Mouse (Mus musculus) limb, embryonic 12.5 days (tissue): Measurements from ENCODE around the gene Abhd17a. TPM values are rescaled to one million over a fixed set of nuclear protein-coding genes. Genes with fewer than 3 reads are reported as not detected.

Experiments used
- ATAC-seq: fragments of 200-750 bp; cut with Nextera tagmentation; 2 replicates; pipeline ENCODE4 v1.8.0; 2017; ENCODE audit warnings: low read depth, moderate TSS enrichment; ENCODE audit not compliant: insufficient number of reproducible peaks, insufficient read depth, low FRiP score, low TSS enrichment
- H3K27ac ChIP-seq: fragments of 300-500 bp; sonication (generic); 2 replicates; pipeline ENCODE4 v1.5.1; 2016; ENCODE audit warnings: mild to moderate bottlenecking, moderate library complexity
- H3K27me3 ChIP-seq: fragments of 300-500 bp; sonication (generic); 2 replicates; pipeline ENCODE4 v1.6.1; 2016; ENCODE audit warnings: mild to moderate bottlenecking, moderate library complexity
- H3K36me3 ChIP-seq: fragments of 300-500 bp; sonication (generic); 2 replicates; pipeline ENCODE4 v1.6.1; 2016; ENCODE audit warnings: mild to moderate bottlenecking, moderate library complexity
- H3K4me1 ChIP-seq: fragments of 300-500 bp; sonication (generic); replicated peaks from 2 replicates; pipeline ENCODE4 v1.6.1; 2016
- H3K4me2 ChIP-seq: fragments of 300-500 bp; sonication (generic); 2 replicates; pipeline ENCODE4 v1.6.1; 2016; ENCODE audit warnings: mild to moderate bottlenecking, moderate library complexity
- H3K4me3 ChIP-seq: fragments of 300-500 bp; sonication (generic); replicated peaks from 2 replicates; pipeline ENCODE4 v1.5.1; 2016; ENCODE audit warnings: mild to moderate bottlenecking
- H3K9ac ChIP-seq: fragments of 300-500 bp; sonication (generic); replicated peaks from 2 replicates; pipeline ENCODE4 v1.6.1; 2016; ENCODE audit warnings: mild to moderate bottlenecking, moderate library complexity
- H3K9me3 ChIP-seq: fragments of 300-500 bp; sonication (generic); 2 replicates; pipeline ENCODE4 v1.6.1; 2016; ENCODE audit warnings: mild to moderate bottlenecking, moderate library complexity
- WGBS: fragments of 180-500 bp; shearing (Covaris S2); methylation state at CpG from one replicate; pipeline ENCODE4 v1.1.7; 2016; 5-methylcytosine and 5-hydroxymethylcytosine counted together
- polyA plus RNA-seq: library from polyadenylated mRNA; unstranded; fragments of >200 nt; fragmentation: Nextera tagmentation; extraction: Ambion mirVana; gene quantifications from 2 replicates; pipeline ENCODE4 v1.2.1, GENCODE M21; 2016

Abhd17a gene
- 108 and 110 TPM in 2 replicates for polyA plus RNA-seq

- WGBS: under 1% methylated on average over 71 of the region's 73 CpGs
- ATAC-seq: peak; percentile 94
- H3K27ac ChIP-seq: peak within 1 kb of the TSS; percentile 62; the same call in 1 of the 2 replicates
- H3K4me1 ChIP-seq: peaks cover 23% of the 10 kb centered on the region
- H3K36me3 ChIP-seq: peaks cover 19% of the 10 kb centered on the region
- peak within 1 kb of the TSS; percentile 99 for H3K4me2 ChIP-seq
- H3K9me3 ChIP-seq: no peaks in the 10 kb centered on the region
- no peaks in the 10 kb centered on the region for H3K27me3 ChIP-seq
- peak within 1 kb of the TSS; percentile 86 for H3K9ac ChIP-seq
- H3K4me3 ChIP-seq: peak within 1 kb of the TSS; percentile 92
These were observed at the start of gene Abhd17a for GRCm38 (mm10) chr10:80589879-80590854. Gene Abhd17a (minus strand): TSS chr10:80590341.

GRCm38 (mm10) chr10:80635345-80635744, 45.2 kb upstream of the Abhd17a start:
- no peak for ATAC-seq
- Histone ChIP-seq H3K4me1 (no peaks in the 10 kb centered on the region), H3K36me3 (peaks cover 92% of the 10 kb centered on the region), H3K9ac (no peak overlapping the region), H3K27ac (no peak overlapping the region), H3K9me3 (no peaks in the 10 kb centered on the region), H3K4me2 (no peak overlapping the region), H3K27me3 (no peaks in the 10 kb centered on the region), H3K4me3 (no peak overlapping the region)
- WGBS: 86% methylated on average over 6 of the region's 6 CpGs

GRCm38 (mm10) chr10:80628925-80629324, 38.8 kb upstream of the Abhd17a start:
- H3K9ac ChIP-seq: no peak overlapping the region
- H3K4me3 ChIP-seq: no peak overlapping the region
- no peak for ATAC-seq
- H3K9me3 ChIP-seq: no peaks in the 10 kb centered on the region
- peaks cover 58% of the 10 kb centered on the region for H3K36me3 ChIP-seq
- no peak overlapping the region for H3K27ac ChIP-seq
- H3K4me2 ChIP-seq: no peak overlapping the region
- no peaks in the 10 kb centered on the region for H3K27me3 ChIP-seq
- 89% methylated on average over 9 of the region's 9 CpGs for WGBS
- peaks cover 26% of the 10 kb centered on the region for H3K4me1 ChIP-seq

DNA sequence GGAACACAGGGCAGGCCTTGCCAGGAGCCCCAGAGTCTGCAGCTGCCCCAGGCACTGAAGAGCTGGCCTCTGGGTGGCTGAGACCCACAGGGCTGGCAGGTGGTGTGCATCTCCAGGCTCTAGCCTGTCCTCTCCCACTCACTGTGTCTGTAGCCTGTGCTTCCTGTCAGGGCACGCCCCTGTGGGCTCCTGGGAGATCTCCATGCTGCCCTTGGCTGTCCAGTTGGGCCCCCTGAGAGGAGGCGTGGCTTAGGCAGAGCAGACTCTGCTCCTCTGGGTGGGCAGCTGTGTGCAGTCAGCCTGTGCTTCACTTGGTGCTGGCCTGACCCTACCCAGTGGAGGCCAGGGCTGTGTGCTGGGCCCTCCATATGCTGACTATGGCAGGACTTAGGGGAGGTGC, 37.5 kb upstream of the Abhd17a start:
- WGBS: 49% methylated on average over 2 of the region's 2 CpGs
- H3K4me3 ChIP-seq: no peak overlapping the region
- no peak overlapping the region for H3K4me2 ChIP-seq
- H3K36me3 ChIP-seq: peaks cover 52% of the 10 kb centered on the region
- H3K9me3 ChIP-seq: no peaks in the 10 kb centered on the region
- no peak overlapping the region; the same call in 1 of the 2 replicates for H3K9ac ChIP-seq
- peaks cover 33% of the 10 kb centered on the region for H3K4me1 ChIP-seq
- no peaks in the 10 kb centered on the region for H3K27me3 ChIP-seq
- no peak for ATAC-seq
- H3K27ac ChIP-seq: no peak overlapping the region

DNA sequence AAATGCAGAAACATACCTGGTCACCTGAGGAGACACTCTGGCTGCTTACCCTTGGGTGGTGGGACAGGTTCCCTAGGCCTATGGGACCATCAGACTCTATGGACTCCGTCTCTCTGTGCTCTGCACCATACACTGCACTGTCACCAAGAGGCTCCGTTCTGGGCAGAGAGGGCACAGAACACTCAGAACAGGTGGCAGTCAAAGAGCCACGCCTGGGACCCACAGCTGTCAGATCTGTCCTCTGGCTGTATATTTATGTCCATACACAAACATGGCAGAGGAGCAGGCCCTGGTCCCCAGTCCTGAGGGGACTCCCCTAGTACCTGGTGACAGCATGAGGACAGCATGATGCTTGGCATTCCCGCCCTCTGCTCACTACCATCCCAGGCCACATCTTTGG, 35.6 kb upstream of the Abhd17a start:
- no peak overlapping the region for H3K4me2 ChIP-seq
- H3K27me3 ChIP-seq: no peaks in the 10 kb centered on the region
- 90% methylated on average over 4 of the region's 4 CpGs for WGBS
- H3K4me3 ChIP-seq: no peak overlapping the region
- no peak overlapping the region for H3K27ac ChIP-seq
- peaks cover 35% of the 10 kb centered on the region for H3K36me3 ChIP-seq
- H3K9me3 ChIP-seq: no peaks in the 10 kb centered on the region
- no peak for ATAC-seq
- H3K4me1 ChIP-seq: peaks cover 40% of the 10 kb centered on the region
- no peak overlapping the region; the same call in 1 of the 2 replicates for H3K9ac ChIP-seq

- Histone ChIP-seq H3K9ac (peak overlapping the region; percentile 88), H3K27ac (peak overlapping the region; percentile 89), H3K9me3 (no peaks in the 10 kb centered on the region), H3K27me3 (no peaks in the 10 kb centered on the region), H3K4me2 (peak overlapping the region; percentile 99), H3K4me3 (peak overlapping the region; percentile 90), H3K4me1 (peaks cover 40% of the 10 kb centered on the region), H3K36me3 (peaks cover 19% of the 10 kb centered on the region)
- no peak for ATAC-seq
- 8% methylated on average over 15 of the region's 15 CpGs for WGBS
These were observed 33.5 kb upstream of the Abhd17a start for GRCm38 (mm10) chr10:80623457-80624191.

DNA sequence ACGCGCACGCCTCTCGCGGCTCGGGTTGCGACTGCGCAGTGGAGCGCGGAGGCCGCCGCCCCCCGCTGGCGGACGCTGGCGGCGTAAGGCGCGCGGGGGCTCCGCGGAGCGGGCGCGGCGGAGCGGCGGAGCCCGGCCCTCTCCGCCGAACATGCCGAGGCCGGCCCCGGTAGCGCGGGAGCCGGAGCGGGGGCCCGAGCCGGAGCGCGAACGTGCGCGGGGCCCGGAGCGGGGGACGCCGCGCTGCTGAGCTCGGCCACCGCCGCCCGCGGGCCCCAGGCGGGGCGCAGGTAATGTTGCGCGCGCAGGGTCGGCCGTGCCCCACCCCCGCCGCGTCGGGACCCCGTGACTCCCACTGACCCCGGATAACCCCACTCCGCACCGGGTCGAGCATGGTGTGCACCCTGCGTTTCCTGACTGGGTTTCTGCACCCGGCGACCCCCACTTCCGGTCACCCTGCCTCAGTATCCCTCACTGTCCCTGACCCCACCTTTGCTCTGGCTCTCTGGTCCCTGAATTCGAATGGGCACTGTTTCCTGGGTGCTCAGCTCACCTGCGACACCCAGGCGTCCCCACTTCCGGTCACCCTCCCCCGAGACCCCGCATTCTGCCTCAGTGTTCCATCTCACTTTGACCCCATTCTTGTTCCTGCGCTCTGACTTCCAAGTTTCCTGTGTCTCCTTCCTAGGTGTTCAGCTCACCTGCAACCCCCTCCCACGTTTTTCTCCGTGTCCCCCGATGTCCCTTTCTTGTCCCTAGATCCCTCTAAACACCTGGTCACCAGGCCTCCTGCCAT, 32.7 kb upstream of the Abhd17a start, which contains the start of gene Csnk1g2:
Gene Csnk1g2, plus strand, starts transcription at position 178 of the 796 bp plus-strand sequence.
- peak within 1 kb of the TSS; percentile 99 for H3K4me2 ChIP-seq
- H3K4me3 ChIP-seq: peak within 1 kb of the TSS; percentile 90
- H3K36me3 ChIP-seq: peaks cover 16% of the 10 kb centered on the region
- no peaks in the 10 kb centered on the region for H3K9me3 ChIP-seq
- peak within 1 kb of the TSS; percentile 89 for H3K27ac ChIP-seq
- no peaks in the 10 kb centered on the region for H3K27me3 ChIP-seq
- WGBS: under 1% methylated on average over 85 of the region's 85 CpGs
- H3K9ac ChIP-seq: peak within 1 kb of the TSS; percentile 88
- peaks cover 40% of the 10 kb centered on the region for H3K4me1 ChIP-seq
- peak; percentile 16 for ATAC-seq

DNA sequence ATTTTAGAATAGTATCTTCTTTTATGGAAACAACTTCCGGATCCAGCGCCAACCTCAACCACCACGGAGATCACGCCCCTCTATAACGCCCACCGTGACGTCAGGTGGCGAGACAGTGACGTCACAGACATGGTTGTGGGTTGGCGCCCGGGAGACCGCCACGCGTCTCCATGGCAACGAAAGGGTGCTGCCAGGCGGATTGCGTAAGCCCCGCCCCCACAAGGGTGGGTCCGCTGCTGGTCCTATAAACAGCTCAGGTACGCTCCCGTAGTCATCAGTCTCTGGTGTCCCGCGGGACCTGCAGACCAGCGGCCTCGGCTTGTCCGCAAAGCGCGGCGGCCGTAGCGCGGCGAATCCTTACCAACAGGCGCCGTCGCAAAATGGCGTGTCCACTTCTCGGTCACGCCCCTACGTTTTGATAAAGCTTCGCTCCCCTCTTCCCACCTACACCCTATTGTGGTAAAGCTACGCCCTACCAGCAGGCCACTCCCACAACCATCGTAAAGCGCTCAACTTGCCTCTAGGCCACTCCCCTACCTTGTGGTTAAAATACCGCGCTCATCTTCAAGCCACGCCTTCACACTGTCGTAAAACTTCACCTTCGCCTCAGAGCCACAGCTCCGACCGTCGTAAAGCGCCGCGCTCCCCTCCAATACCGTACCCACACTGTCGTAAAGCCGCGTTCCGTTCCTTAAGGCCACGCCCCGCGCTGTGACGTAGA, 32.0 kb upstream of the Abhd17a start:
- ATAC-seq: peak; percentile 95
- peak overlapping the region; percentile 88; the same call in 1 of the 2 replicates for H3K9ac ChIP-seq
- peak overlapping the region; percentile 90 for H3K4me3 ChIP-seq
- WGBS: 0% methylated on average over 64 of the region's 64 CpGs
- peaks cover 34% of the 10 kb centered on the region for H3K4me1 ChIP-seq
- H3K27me3 ChIP-seq: no peaks in the 10 kb centered on the region
- H3K4me2 ChIP-seq: peak overlapping the region; percentile 99
- H3K9me3 ChIP-seq: no peaks in the 10 kb centered on the region
- peaks cover 13% of the 10 kb centered on the region for H3K36me3 ChIP-seq
- H3K27ac ChIP-seq: peak overlapping the region; percentile 89

- H3K36me3 ChIP-seq: peaks cover 13% of the 10 kb centered on the region
- 4% methylated on average over 9 of the region's 9 CpGs for WGBS
- no peaks in the 10 kb centered on the region for H3K27me3 ChIP-seq
- H3K4me1 ChIP-seq: peaks cover 34% of the 10 kb centered on the region
- peak overlapping the region; percentile 90 for H3K4me3 ChIP-seq
- H3K9me3 ChIP-seq: no peaks in the 10 kb centered on the region
- H3K9ac ChIP-seq: peak overlapping the region; percentile 53
- peak overlapping the region; percentile 99 for H3K4me2 ChIP-seq
- ATAC-seq: no peak
- peak overlapping the region; percentile 89 for H3K27ac ChIP-seq
These were observed 31.5 kb upstream of the Abhd17a start for GRCm38 (mm10) chr10:80621690-80621939.
